Comparison of ENCODE assay signal across 22 mouse cellular contexts in genomic region chr10:117670791-117671190, GRCm38 (mm10).
"Had no signal": no experiment of that assay in that cellular context is flagged by ENCODE, and none has a peak within 500 bp of the region (broad histone marks: within the 10 kb centered on the region; RNA-seq: fewer than 3 reads in every experiment).

No protein-coding gene starts in this region.

- DNase-seq: gastrocnemius, postnatal 14 days; gastrocnemius, postnatal 36 days; heart, adult 11 months; heart, adult 2 months; heart, postnatal 14 days; heart, postnatal 36 days; kidney, adult 11 months; kidney, adult 8-10 months; kidney, postnatal 10 days; kidney, postnatal 4 days; left cerebral cortex, postnatal 4 days had no signal

- H3K4me2 ChIP-seq: heart, embryonic 11.5 days; heart, embryonic 13.5 days; heart, embryonic 15.5 days; hindbrain, embryonic 13.5 days; hindbrain, embryonic 15.5 days; limb, embryonic 15.5 days; liver, embryonic 12.5 days had no signal

- H3K9me3 ChIP-seq: heart, embryonic 13.5 days; heart, embryonic 15.5 days; hindbrain, embryonic 13.5 days; hindbrain, embryonic 15.5 days; limb, embryonic 13.5 days; limb, embryonic 15.5 days; liver, embryonic 12.5 days had no signal

- ATAC-seq: hindbrain, postnatal 0 days; liver, embryonic 12.5 days had no signal

- H3K27ac ChIP-seq: heart, adult 2 months; heart, embryonic 13.5 days; heart, embryonic 15.5 days; hindbrain, embryonic 13.5 days; hindbrain, embryonic 15.5 days; hindbrain, postnatal 0 days; liver, embryonic 12.5 days; liver, embryonic 14.5 days had no signal

- H3K36me3 ChIP-seq: heart, embryonic 13.5 days; heart, embryonic 15.5 days; hindbrain, embryonic 13.5 days; hindbrain, embryonic 15.5 days; limb, embryonic 13.5 days; limb, embryonic 15.5 days; liver, embryonic 12.5 days had no signal

- H3K9ac ChIP-seq: heart, embryonic 13.5 days; heart, embryonic 15.5 days; hindbrain, embryonic 13.5 days; hindbrain, embryonic 15.5 days; limb, embryonic 13.5 days; limb, embryonic 15.5 days; liver, embryonic 12.5 days; liver, embryonic 14.5 days had no signal

- H3K4me3 ChIP-seq: heart, adult 2 months; heart, embryonic 13.5 days; heart, embryonic 15.5 days; hindbrain, embryonic 13.5 days; hindbrain, embryonic 15.5 days; layer of hippocampus, adult 2 months; limb, embryonic 13.5 days; limb, embryonic 15.5 days; liver, embryonic 12.5 days had no signal

- H3K27me3 ChIP-seq: heart, embryonic 15.5 days; hindbrain, embryonic 15.5 days; limb, embryonic 13.5 days; limb, embryonic 15.5 days had no signal
